Mouse (Mus musculus) layer of hippocampus, adult 11-12 months (tissue): Measurements from ENCODE around the gene Fas.

ENCODE experiments used
- DNase-seq: peaks from one replicate; pipeline ENCODE4 v3.0.0; 2022; ENCODE audit warnings: low spot score

The Fas gene

GRCm38 (mm10) chr19:34289948-34290789 is at the start of gene Fas:
TSS of gene Fas (plus strand) at chr19:34290666.
- DNase-seq: peak; percentile 9

GRCm38 (mm10) chr19:34241247-34241915 is 49.1 kb upstream of the Fas start:
- peak; percentile 40 for DNase-seq

DNA sequence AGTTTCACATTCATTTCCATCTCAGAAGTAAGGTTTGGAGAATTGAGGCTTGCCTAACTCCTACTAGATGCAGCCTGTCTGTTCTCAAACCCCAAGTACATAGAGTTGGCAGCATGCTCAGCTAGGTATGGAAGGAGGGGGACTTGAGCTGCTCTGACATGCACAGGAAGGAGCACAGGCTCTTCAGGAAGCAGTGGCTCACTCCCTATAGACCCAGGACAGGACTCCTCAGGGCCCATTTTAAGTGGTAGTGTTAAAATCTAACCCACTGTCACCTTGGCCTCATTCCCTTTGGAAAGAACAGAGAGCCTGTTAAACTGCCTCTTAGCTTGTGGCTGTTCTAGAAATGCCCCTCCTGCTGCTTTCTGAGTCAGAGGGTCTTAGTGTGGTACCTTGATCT is 47.5 kb upstream of the Fas start:
- no peak for DNase-seq

DNA sequence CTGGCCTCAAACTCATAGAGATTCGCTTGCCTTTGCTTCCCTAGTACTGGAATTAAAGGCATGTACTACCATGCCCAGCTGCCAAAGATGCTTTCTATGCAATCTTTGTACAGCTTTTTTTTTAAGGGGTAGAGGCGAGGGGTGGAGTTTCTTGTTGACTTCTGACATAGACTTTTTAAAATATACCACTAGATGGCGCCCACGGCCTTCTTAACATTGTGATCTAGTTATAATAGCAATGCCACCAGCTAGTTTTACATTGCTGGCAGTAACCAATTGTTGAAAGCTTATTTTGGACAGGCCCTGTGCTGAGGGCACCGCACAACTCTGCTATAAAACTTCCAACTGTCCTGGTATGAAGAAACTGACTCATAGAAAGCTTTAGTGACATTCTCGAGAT is 46.4 kb upstream of the Fas start:
- DNase-seq: peak; percentile 70

GRCm38 (mm10) chr19:34248558-34248957 is 41.9 kb upstream of the Fas start:
- no peak for DNase-seq

- DNase-seq: no peak
Measured at GRCm38 (mm10) chr19:34250621-34251020, 39.8 kb upstream of the Fas start.

DNA sequence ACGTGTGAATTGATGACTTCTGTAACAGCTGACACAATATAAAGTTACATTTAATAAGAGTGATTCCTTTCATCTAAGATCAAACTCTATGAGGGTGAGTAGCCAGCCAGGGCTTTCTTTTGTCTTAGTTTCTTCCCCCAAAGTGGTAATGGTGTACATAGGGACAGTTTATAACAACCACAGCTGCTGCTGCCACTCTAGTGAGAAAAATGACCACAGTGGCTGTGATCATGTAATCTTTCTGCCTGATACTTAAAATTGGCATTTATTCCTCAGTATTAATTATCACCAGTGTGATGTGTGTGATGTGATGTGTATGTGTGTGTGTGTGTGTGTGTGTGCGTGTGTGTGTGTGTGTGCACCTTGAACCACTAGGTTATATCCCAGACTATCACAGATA is 38.6 kb upstream of the Fas start:
- DNase-seq: no peak

DNA sequence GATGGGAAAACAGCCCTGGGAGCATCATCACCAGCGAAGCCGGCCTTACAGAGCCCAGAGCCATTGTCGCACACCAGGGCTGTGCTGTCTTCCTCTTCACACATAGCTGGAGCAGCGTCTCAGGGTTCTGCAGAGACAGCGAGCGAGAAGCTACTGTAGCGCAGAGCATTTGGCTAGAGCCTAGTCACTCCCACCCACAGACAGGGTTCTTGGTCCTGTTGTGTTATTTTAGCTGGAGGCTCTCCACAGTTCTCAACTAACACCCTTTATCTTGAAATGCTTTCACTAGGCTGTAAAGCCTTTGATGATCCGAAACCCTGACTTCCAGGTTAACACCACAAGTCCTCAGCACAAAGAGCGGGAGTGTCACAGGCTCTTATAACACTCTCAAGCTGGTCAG is 38.0 kb upstream of the Fas start:
- no peak for DNase-seq

GRCm38 (mm10) chr19:34254101-34254879 is 36.2 kb upstream of the Fas start:
- DNase-seq: no peak

- DNase-seq: no peak
Measured at GRCm38 (mm10) chr19:34254880-34255681, 35.4 kb upstream of the Fas start, which contains the start of gene Acta2. TSS of gene Acta2 (minus strand) at chr19:34255590.

- no peak for DNase-seq
Measured at GRCm38 (mm10) chr19:34256149-34256548, 34.3 kb upstream of the Fas start.

- no peak for DNase-seq
Measured at GRCm38 (mm10) chr19:34256936-34257335, 33.5 kb upstream of the Fas start.

- no peak for DNase-seq
Measured at GRCm38 (mm10) chr19:34262273-34262974, 28.0 kb upstream of the Fas start.

- no peak for DNase-seq
Measured at GRCm38 (mm10) chr19:34265604-34266193, 24.8 kb upstream of the Fas start.

GRCm38 (mm10) chr19:34268991-34269390 is 21.5 kb upstream of the Fas start:
- DNase-seq: no peak

DNA sequence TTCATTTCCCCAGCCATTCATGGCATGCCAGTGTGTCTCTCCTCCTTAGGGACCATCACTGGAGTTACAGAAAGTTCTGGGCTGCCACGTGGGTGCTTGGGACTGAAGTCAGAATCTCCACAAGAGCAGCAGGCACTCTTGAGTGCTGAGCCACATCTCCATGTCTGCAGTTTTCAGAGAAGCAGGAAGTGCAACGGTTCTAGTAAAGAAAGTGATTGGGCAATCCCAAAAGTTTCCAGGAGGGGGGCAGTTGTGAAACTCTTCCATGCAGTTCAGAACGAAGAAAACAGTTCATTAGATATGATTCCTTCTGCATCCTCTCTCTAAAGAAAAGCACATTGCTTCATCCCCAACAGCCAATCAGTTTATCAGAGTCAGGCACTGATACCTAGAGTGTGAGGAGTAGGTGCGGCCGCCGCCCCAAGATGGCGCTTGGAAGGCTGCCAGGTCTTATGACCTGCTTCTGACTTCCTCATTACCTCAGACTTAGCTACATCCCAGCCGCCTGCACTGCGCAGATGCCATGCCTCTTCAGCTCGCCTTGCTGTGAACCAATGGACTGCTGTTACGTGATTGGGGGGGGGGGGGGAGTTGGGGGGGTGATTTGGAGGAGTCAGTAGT is 20.2 kb upstream of the Fas start:
- DNase-seq: peak; percentile 18

GRCm38 (mm10) chr19:34270824-34271464 is 19.5 kb upstream of the Fas start:
- no peak for DNase-seq

- no peak for DNase-seq
Measured at GRCm38 (mm10) chr19:34273073-34273472, 17.4 kb upstream of the Fas start.

DNA sequence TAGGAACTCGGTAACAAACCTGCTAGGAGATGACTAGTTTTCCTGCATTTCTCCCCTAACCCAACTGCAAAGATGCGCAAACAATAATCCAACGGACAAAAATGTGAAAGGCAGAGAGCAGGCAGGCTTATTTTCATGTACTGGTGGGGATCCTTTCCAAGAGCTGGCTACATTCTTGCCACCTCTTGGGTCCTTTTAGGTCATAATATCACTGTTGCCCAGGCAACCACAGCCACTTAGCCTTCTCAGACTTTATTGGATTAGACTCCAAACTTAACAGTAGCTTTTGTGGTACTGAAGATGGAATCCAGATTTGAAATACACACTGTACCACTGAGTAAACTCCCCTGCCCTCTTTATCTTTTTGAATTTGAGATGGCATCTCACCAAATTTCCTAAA is 12.4 kb upstream of the Fas start:
- no peak for DNase-seq

DNA sequence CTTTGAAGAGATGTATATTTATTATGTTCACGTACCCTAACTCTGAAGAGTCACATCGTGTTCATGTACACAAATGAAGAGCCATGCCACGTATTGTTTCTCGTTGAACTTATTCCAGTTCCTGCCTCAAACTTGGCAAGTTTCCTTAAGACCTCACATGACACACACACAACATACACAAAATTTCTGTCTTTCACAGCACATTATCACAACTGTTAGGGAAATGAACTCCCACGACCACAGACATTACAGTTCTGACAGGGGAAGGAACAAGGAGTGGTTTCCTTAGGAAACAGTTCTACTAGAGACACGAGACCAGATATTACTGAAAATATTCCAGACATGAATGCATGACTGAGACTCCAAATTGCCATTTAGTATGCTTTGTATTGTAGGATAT is 6.9 kb upstream of the Fas start:
- no peak for DNase-seq
